Comparison of ENCODE assay signal across 8 mouse cellular contexts in the genomic region with DNA sequence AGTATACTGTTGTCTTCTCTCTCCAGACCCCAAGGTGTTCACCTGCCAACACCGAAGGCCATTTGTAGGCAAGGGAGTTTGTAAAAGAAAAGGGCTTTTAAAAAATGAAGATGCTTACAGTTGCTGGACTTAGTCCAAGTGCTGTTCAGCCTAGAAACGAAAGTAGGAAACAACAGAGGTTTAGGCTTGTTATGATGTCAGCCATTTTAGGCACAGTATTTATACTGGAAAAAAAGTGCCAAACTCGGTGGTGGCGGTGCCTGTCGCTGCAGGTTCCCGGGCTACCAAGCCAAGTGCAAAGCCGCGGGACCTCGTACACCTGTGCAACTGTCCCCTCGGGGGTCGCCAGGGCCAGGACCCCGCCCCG. TPM values are rescaled to one million over a fixed set of nuclear protein-coding genes. Genes with fewer than 3 reads are reported as not detected.
A peak's percentile ranks its signal among the peaks of the same experiment; 100 is the strongest.
DNase-seq lines count a peak whose midpoint lies in the region; ATAC-seq and TF ChIP-seq lines count a peak whose summit lies in the region.

No protein-coding gene starts in this region.

- peak overlapping the region; percentile 75 for H3K4me2 ChIP-seq in kidney, embryonic 16.5 days (replicated peaks; ENCODE audit: low read depth, low read length)
- peak overlapping the region; percentile 66 for H3K4me2 ChIP-seq in forebrain, embryonic 13.5 days
- peak overlapping the region; percentile 63 for H3K4me2 ChIP-seq in limb, embryonic 14.5 days (replicated peaks; ENCODE audit: low read depth, low read length, severe bottlenecking)
- peak overlapping the region; percentile 91 for H3K4me2 ChIP-seq in myocyte (ENCODE audit: low read depth)

- H3K79me2 ChIP-seq in myocyte (ENCODE audit: control insufficient read depth, insufficient read depth) = peaks cover 55% of the 10 kb centered on the region

- H3K4me3 ChIP-seq in kidney, embryonic 16.5 days (ENCODE audit: low read length) = peak overlapping the region; percentile 97
- peak overlapping the region; percentile 92 for H3K4me3 ChIP-seq in forebrain, embryonic 13.5 days
- peak overlapping the region; percentile 98 for H3K4me3 ChIP-seq in limb, embryonic 14.5 days (replicated peaks; ENCODE audit: low read length)
- H3K4me3 ChIP-seq in myocyte = peak overlapping the region; percentile 76

- H3K27me3 ChIP-seq in kidney, embryonic 16.5 days (ENCODE audit: insufficient read depth, low read length) = no peaks in the 10 kb centered on the region
- H3K27me3 ChIP-seq in forebrain, embryonic 13.5 days = no peaks in the 10 kb centered on the region
- H3K27me3 ChIP-seq in limb, embryonic 14.5 days (ENCODE audit: control insufficient read depth, insufficient read depth, low read length) = no peaks in the 10 kb centered on the region
- H3K27me3 ChIP-seq in myocyte (ENCODE audit: control insufficient read depth, insufficient read depth, insufficient read length) = no peaks in the 10 kb centered on the region

- under 1% methylated on average over 13 of the region's 13 CpGs for WGBS in kidney, embryonic 16.5 days
- under 1% methylated on average over 13 of the region's 13 CpGs for WGBS in forebrain, embryonic 13.5 days
- under 1% methylated on average over 11 of the region's 13 CpGs for WGBS in limb, embryonic 14.5 days

- TF ChIP-seq POLR2A in limb, embryonic 14.5 days (IDR thresholded peaks at IDR 0.05; ENCODE audit: borderline replicate concordance, extremely low read depth, insufficient read depth, insufficient read length) = no peak
- TF ChIP-seq POLR2A in myocyte (IDR thresholded peaks at IDR 0.05; ENCODE audit: insufficient read length, low read depth) = no peak

- ATAC-seq in kidney, embryonic 16.5 days (ENCODE audit: low FRiP score, low TSS enrichment) = no peak
- ATAC-seq in forebrain, embryonic 13.5 days = peak; percentile 1; the same call in 1 of the 2 replicates
- ATAC-seq in limb, embryonic 14.5 days (ENCODE audit: low FRiP score, low read depth) = peak; percentile 41

- peak overlapping the region; percentile 85 for H3ac ChIP-seq in myocyte (ENCODE audit: control insufficient read depth, insufficient read length)

- H3K9ac ChIP-seq in kidney, embryonic 16.5 days (replicated peaks; ENCODE audit: low read length) = peak overlapping the region; percentile 97
- H3K9ac ChIP-seq in forebrain, embryonic 13.5 days = peak overlapping the region; percentile 96
- peak overlapping the region; percentile 98 for H3K9ac ChIP-seq in limb, embryonic 14.5 days (ENCODE audit: low read depth, low read length, severe bottlenecking)

- H3K9me3 ChIP-seq in kidney, embryonic 16.5 days (ENCODE audit: low read length) = no peaks in the 10 kb centered on the region
- H3K9me3 ChIP-seq in forebrain, embryonic 13.5 days (replicated peaks) = no peaks in the 10 kb centered on the region
- H3K9me3 ChIP-seq in limb, embryonic 14.5 days (ENCODE audit: control insufficient read depth, low read length) = no peaks in the 10 kb centered on the region

- peaks cover 53% of the 10 kb centered on the region for H3K4me1 ChIP-seq in kidney, embryonic 16.5 days (ENCODE audit: insufficient read depth, low read length)
- H3K4me1 ChIP-seq in forebrain, embryonic 13.5 days = peaks cover 47% of the 10 kb centered on the region
- peaks cover 27% of the 10 kb centered on the region for H3K4me1 ChIP-seq in limb, embryonic 14.5 days (ENCODE audit: control insufficient read depth, insufficient read depth, low read length)

- H3K36me3 ChIP-seq in kidney, embryonic 16.5 days (ENCODE audit: insufficient read depth, low read length) = peaks cover 5% of the 10 kb centered on the region; the same call in 1 of the 2 replicates
- H3K36me3 ChIP-seq in forebrain, embryonic 13.5 days (ENCODE audit: poor library complexity, severe bottlenecking) = peaks cover 5% of the 10 kb centered on the region; the same call in 1 of the 2 replicates
- H3K36me3 ChIP-seq in limb, embryonic 14.5 days (ENCODE audit: control insufficient read depth, insufficient read depth, low read length) = peaks cover 6% of the 10 kb centered on the region
- H3K36me3 ChIP-seq in myocyte (ENCODE audit: control insufficient read depth, insufficient read depth) = peaks cover 17% of the 10 kb centered on the region

- peak overlapping the region; percentile 98 for H3K27ac ChIP-seq in kidney, embryonic 16.5 days (ENCODE audit: low read length)
- H3K27ac ChIP-seq in forebrain, embryonic 13.5 days = peak overlapping the region; percentile 92
- H3K27ac ChIP-seq in limb, embryonic 14.5 days (replicated peaks; ENCODE audit: low read depth, low read length) = peak overlapping the region; percentile 96

- no peak for DNase-seq in kidney, postnatal 14 days
- DNase-seq in MN1 (ENCODE audit: low spot score) = peak; percentile 65
- DNase-seq in limb, embryonic 14.5 days (ENCODE audit: low spot score) = no peak
- DNase-seq in right cerebral cortex, postnatal 14 days = no peak
- DNase-seq in adrenal gland, postnatal 36 days = no peak

TF ChIP-seq in myocyte, 11 proteins besides CTCF, POLR2A, EP300 and RAD21:
- TF ChIP-seq TCF3 (IDR thresholded peaks at IDR 0.05; ENCODE audit: insufficient read length, low read depth) (no peak), SRF (IDR thresholded peaks at IDR 0.05; ENCODE audit: control insufficient read depth, insufficient read length, low read depth) (no peak), CEBPB (IDR thresholded peaks at IDR 0.05; ENCODE audit: insufficient read depth, poor library complexity, severe bottlenecking) (no peak), MYOD1 (IDR thresholded peaks at IDR 0.05; ENCODE audit: control insufficient read depth in 1 of 3, insufficient read length in 2 of 3, low read depth in 2 of 3) (no peak), USF1 (IDR thresholded peaks at IDR 0.05; ENCODE audit: low read depth) (no peak), POLR2AphosphoS2 (IDR thresholded peaks at IDR 0.05; ENCODE audit: insufficient read length, low read depth) (no peak)

RNA-seq across cellular contexts. Expression of a gene that starts 0.6 kb away (rescaled TPM):
- polyA plus RNA-seq in kidney, embryonic 16.5 days (2015; fragmentation: Nextera tagmentation; extraction: Ambion mirVana) = 1,091 and 1,137 TPM in 2 replicates
- polyA plus RNA-seq in forebrain, embryonic 13.5 days (2015; fragmentation: Nextera tagmentation; extraction: Ambion mirVana) = 450 and 508 TPM in 2 replicates
- polyA plus RNA-seq in limb, embryonic 14.5 days (2012; rRNA removed) = 511 and 533 TPM in 2 replicates
- 971 and 997 TPM in 2 replicates for polyA plus RNA-seq in limb, embryonic 14.5 days (2014; fragmentation: Nextera tagmentation; extraction: Ambion mirVana)
- 530 TPM for polyA plus RNA-seq in myocyte (2012; fragmentation: generic; extraction: Trizol)
- total RNA-seq in adrenal gland, postnatal 36 days (2021) = 1,000 to 10,000 TPM in 1 of 2 experiments, 100 to 1,000 TPM in 1; 995 to 1,086 TPM

RNA-seq across cellular contexts. Expression of a gene that starts 58.9 kb away (rescaled TPM):
- 25.4 and 28.1 TPM in 2 replicates for polyA plus RNA-seq in kidney, embryonic 16.5 days (2015; fragmentation: Nextera tagmentation; extraction: Ambion mirVana)
- 18.8 and 21.5 TPM in 2 replicates for polyA plus RNA-seq in forebrain, embryonic 13.5 days (2015; fragmentation: Nextera tagmentation; extraction: Ambion mirVana)
- 14.9 and 15.6 TPM in 2 replicates for polyA plus RNA-seq in limb, embryonic 14.5 days (2012; rRNA removed)
- polyA plus RNA-seq in limb, embryonic 14.5 days (2014; fragmentation: Nextera tagmentation; extraction: Ambion mirVana) = 29.6 and 31.0 TPM in 2 replicates
- 14.2 TPM for polyA plus RNA-seq in myocyte (2012; fragmentation: generic; extraction: Trizol)
- 10 to 100 TPM; 20.4 to 21.6 TPM for total RNA-seq in adrenal gland, postnatal 36 days (2021)
